Mouse (Mus musculus) telencephalon, adult 2 months (tissue): ENCODE measurements around the gene Oprm1.

Experiments
- DNase-seq: peaks from one replicate; pipeline ENCODE4 v3.0.0-alpha.2; 2011; ENCODE audit warnings: low read depth, low spot score

The Oprm1 gene

DNA sequence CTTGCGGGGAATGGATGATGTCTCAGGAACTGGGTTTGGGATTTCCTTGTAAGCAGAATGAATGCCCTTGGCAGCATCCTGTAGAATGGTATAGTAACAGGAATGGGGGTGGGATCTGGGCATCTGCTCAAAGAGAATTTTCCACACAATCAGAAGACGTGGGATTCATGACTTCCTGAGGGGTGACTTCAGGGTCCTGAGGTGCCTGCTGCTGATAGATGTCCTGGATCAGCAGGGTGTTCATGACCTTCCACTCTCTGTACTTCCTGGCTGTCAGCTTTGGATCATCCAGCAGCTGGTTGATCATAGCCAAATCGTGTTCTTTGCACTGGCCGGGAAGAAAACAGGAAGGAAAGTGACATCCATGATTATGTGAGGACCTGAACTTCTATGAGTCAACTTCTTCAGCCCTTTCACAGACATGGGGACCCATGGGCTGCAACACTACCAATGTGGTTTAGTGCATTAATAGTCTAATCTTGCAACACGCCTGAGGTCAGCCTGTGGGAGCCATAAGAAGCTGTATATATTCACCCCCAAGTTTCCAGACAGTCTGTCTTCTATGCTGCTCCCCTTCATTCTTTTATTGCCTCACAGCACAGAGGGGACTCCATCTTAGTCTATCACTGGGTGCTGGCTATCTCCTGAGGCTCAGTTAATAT is 132.2 kb downstream of the Oprm1 start:
- DNase-seq: no peak

- DNase-seq: peak; percentile 73
Measured at GRCm38 (mm10) chr10:6895796-6896195, 137.5 kb downstream of the Oprm1 start.

GRCm38 (mm10) chr10:6896659-6897303 is 138.5 kb downstream of the Oprm1 start:
- DNase-seq: no peak

GRCm38 (mm10) chr10:6900126-6900525 is 141.8 kb downstream of the Oprm1 start:
- DNase-seq: peak; percentile 65

DNA sequence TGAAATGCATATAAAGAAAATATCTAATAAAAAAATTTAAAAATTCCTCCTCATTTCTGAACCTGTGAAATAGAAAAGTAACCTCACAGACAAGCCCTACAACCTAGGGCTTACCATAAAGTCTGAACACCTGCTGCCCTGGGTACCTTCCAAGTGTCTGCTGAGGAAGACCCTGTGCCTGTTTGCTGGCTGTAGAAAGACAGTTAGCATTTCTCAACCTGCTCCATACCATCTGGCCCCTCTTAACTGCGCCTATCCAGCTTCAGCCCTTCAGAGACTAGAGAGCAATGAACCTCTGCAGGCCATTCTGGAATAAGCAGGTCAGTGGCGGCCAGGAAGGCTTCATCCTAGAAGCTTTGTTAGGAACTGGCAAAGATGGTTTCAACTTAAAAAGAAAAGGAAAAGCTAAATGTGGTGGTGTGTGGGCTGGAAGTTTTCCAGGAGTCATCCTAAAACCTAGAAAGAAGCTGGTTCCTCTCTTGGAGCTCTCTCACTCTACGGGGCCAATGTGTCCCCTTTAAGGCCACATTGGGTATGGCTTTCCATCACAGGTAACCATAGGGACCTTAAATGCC is 143.6 kb downstream of the Oprm1 start:
- DNase-seq: no peak

- DNase-seq: peak; percentile 77
Measured at GRCm38 (mm10) chr10:6909763-6910162, 151.5 kb downstream of the Oprm1 start.

DNA sequence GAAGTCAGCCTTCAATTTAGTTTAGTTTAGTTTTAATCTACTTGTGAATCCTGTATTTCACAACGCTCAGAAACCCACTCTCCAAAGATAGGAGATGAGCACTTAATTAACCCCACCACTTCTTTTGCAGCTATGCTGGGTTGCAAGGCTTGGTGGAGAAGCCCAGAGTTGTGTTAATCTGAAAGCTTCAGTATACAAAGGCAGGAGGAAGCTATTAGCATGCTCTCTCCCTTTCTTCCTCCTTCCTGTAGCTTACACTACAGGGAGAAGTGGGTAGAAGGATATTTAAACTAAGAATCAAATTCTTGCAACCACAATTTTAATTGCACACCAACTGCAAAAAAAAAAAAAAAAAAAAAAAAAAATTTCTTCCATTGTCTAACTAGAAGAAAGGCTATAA is 157.7 kb downstream of the Oprm1 start:
- DNase-seq: no peak

- peak; percentile 97 for DNase-seq
Measured at GRCm38 (mm10) chr10:6916545-6917257, 158.4 kb downstream of the Oprm1 start.

DNA sequence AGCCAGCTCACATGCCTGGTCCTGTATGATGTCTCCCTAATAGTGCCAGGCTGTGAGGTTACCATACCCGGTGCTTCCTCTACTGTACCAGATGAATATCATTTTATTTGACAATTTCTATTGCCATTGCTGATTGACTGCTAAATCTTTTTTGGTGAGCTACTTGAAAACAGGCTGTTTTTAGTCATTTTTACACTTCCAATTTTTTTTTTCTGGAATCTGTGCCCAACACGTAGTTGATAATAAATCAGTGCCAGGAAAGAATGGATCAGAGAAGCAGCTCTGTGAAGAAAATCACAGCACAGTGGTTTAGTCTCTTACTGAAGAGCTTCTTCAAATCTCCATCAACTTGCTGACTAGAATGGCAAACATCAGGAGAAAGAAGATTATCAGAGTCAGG is 168.4 kb downstream of the Oprm1 start:
- peak; percentile 69 for DNase-seq

- DNase-seq: no peak
Measured at GRCm38 (mm10) chr10:6927600-6928223, 169.4 kb downstream of the Oprm1 start.

DNA sequence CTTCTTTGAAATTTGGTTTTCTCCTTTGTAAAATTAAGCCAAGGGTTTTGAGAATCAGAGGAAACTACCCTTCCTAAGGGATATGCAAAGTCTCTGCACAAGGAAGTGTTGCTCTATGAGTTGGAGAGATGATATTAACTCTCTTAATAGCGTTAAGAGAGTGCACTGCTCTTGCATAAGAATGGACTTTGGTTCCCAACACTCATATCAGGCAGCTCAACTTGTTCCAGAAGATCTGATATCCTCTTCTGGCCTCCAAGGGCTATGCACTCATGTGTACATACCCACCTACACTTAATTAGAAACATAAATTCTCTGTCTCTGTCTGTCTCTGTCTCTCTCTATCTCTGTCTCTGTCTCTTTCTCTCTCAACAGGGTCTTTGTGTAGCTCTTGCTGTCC is 170.6 kb downstream of the Oprm1 start:
- DNase-seq: no peak

DNA sequence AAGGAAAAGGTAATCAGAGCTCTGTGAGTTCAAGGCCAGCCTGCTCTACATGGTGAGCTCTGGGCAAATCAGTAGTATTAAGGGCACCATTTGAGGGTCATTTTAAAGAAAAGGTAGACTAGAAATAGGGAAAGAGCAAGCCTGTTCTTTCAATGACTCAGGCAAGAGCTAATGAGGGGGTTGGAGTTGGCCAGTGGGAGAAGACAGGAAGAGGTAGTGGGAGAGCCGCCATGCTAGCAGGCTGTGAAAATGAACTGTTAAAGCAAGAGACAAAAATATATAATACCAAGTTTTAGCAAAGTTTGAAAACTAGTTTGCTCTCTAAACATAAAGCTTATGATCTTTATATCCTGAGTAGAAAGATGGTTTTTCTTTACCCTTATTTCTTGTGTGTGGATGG is 172.1 kb downstream of the Oprm1 start:
- peak; percentile 60 for DNase-seq

DNA sequence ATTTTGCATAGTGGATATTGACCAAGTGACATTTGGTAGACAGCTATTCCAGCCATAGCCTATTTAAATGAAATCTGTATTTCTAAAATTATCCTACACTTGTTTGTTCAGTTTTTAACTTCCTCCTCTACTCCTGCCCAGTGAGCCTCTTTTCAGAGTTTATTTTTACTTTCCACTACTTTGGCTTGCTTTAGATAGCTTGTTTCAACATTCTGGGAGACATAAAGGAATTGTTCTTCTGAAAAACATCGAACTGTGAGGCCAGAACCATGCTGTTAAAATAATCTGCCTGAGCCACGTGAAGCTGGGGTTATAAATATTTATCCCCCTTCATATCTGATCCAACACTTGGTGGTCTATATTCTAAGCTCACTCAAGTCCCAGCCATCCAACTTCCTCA is 172.6 kb downstream of the Oprm1 start:
- peak; percentile 58 for DNase-seq

- DNase-seq: no peak
Measured at GRCm38 (mm10) chr10:6934776-6935175, 176.5 kb downstream of the Oprm1 start.

DNA sequence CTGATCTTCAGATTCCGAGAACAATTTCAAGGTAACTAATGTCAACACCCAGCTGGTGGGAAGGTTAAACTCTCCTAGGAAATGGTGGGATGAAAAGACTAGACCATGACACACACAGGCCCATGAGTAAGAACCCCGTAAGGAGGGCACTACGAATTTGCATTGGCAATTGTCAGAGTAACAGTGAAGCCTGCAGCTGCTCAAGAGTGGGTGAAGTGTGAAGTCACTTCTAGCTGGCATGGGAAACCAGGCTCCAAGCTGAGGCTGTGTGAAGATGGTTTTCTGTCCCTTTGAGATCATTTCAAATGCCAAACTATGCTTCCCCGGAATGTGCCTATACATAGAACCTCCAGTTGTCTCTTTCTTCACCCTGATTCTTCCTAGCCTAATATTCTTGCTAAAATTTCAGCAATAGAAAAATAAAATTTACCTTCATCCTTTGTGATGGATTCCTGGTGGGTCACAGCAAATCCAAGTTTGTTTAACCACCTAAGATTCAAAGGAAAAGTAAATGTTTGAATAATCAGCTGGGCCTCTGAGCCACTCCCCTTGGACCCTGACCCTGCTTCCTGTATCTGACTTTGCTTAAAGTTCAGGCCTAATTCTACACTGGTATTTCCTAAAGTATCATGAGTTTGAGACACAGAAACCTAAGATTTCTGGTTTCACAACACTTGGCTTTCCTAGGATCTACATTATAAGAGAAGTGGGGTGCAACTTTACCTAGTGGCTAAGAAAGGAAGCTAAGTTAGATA is 178.5 kb downstream of the Oprm1 start:
- peak; percentile 90 for DNase-seq

DNA sequence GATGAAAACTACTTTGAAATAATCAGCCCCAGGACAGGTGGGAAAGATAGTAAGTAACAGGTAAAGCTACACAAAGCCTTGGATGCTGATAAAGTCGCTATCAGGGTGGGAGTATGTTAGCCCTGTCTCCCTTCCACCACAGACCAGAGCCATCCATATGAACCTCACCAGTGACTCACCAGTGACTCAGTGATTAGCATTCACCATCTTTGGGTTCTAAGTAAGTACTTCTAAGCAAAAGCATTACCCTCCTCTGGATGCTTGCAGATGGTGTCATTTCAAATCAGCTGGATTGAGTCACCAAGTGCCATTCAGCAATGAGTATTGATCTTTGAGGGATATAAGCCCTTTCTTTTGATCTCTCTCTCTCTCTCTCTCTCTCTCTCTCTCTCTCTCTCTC is 194.8 kb downstream of the Oprm1 start:
- no peak for DNase-seq

DNA sequence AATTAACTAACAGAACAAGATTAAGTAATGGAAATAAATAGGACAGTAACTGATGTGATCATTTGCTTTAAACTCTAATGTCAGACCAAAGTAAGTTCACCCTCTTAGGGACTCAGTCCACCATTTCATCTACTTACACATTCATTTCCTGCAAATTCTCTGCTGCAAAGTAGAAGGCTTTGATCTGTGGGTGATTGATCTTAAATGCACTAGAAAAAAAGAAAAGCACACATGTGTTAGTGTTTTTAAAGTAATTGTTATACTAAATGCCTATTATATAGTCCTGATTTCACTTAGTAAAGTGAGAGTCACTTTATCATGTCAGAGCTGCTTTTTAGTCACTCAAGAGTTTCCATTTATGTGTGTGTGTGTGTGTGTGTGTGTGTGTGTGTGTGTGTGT is 196.2 kb downstream of the Oprm1 start:
- no peak for DNase-seq

DNA sequence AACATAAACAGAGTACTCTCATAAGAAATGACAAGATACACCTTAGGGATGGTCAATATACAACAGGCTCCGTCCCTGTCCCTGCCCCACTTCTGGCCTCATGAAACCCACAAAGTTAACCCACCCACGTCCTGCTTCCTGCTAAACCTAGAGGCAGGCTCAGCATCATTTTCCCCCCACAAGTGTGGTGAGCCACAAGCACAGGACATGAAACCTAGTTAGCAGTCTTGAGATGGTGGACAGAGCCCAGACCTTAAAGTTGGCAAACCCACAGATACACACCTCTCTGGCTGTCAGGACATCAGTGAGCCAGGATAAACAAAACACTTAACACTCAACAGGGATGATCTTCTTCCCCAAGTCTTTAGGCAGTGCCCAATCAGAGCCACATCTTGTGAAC is 198.1 kb downstream of the Oprm1 start:
- no peak for DNase-seq

- DNase-seq: no peak
Measured at GRCm38 (mm10) chr10:6958791-6959190, 200.5 kb downstream of the Oprm1 start.

DNA sequence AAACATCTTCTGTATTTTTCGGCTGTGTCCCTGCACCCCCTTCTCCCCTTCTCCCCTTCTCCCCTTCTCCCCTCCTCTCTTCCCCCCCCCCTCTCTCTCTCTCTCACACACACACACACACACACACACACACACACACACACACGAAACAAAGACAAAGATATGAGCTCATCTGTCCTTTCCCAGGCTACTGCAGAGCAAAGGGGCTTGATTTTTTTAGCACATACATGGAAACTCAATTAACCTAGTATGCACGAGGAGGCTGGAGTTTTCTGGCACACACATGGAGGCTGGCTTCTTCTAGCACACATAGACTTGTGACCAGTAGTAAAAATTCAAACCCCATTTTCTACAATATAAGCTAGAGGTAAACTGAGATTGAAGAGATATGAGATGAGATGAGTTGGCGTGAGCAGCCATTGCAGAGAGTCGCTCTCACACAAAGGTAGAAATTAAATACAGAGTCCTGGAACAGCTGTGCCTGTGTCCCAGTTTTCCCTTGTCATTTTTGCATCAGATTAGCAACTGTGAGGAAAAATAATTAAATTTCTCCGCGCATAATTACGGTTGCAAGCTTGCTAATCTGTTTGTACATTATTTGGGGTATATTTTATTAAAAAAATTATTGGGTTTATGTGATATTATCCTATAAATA is 209.4 kb downstream of the Oprm1 start:
- no peak for DNase-seq

DNA sequence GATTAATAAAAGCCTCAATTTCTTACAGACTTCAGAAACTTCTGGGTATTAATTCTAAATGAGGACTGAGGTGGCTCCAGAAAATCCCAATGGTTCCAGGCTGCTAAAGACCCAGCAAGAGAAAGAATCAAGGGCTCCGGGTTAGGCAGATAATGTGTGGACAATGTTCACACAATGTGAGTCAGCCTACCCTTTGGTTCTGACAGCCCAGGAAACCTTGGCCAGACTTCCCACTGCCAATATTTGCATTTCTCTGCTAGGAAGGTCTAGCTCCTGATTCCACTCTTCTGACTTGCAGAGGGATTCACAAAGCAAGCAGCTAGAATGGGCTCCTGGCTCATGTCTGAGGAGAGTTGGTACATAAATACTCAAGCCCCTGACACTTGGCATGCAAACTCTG is 210.0 kb downstream of the Oprm1 start:
- DNase-seq: no peak
